Mouse (Mus musculus) T-helper 17 cell (primary cell): ENCODE measurements at regions not wholly inside any gene's neighbourhood (a gene's known extent, or its start where the extent isn't known, plus 50 kb on each side); places are given as distances from the start of the nearest gene placed in this dataset.

Experiments used
- in situ Hi-C, 2 experiments: fragments of 300-600 bp; cut with MboI, MseI; formaldehyde crosslinking; loops; 1 replicate in 1 of 2; 2 replicates in 1 of 2; pipeline ENCODE4 v1.15.1; 2025; ENCODE audit warnings: high pct_unique_total_duplicates in 2 of 2

DNA sequence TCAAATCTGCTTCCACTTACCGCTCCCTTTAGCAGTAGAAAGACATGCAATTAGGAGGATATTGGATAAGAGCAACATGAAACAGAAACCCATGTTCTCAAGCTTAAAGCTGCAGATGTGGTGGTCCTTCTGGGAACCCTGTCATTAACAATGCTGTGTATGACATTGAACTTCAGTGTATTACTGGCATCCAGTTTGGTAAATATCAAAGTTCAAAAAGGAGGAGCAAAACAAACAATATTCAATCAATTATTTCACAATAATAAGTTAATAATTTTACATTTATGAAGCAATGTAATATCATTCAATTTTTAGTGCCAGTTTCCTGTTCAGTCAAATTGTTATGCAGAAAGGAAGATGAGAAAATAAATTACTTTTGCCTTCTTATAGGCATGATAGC is 160.3 kb upstream of the Cfhr2 start:
- in situ Hi-C loops: no loop called here

DNA sequence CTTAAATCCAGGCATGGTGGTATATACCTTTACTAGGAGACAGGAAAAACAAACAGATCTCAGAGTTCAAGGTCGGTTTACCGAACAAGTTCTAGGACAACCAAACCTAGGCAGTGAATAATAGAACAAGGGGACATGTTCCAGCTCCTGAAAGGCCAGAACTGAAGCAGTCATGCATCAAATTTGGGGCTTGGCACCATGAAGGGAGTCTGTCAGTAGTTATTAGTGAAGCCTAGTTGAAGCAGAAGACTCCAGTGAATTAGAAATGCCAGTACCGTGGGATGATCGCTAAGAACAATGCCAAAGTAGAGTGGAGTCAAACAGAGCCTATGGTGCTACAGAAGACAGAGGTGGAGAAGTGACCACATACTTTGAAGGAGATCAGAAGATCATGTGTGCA is 127.5 kb upstream of the Cfhr2 start:
- in situ Hi-C loops: no loop called here

DNA sequence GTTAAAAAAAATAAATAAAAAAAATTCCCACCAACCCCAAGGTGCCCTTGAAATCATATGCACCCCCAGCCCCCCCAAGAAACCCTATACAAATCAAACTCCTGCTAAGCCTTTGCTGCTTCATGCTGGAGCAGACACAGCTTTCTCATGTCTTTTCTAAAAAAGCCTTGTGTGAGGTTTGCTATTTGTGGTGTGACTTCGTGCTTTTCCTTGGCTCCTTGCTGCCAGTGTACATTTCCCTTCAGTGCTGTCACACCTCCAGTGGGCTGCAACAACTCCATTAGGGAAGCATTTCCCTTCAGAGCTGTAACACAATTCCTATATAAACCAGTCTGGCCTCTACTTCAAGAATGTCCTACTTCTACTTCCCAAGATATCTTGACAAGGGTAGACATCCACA is 93.3 kb upstream of the Cfhr2 start:
- in situ Hi-C loops: no loop called here

DNA sequence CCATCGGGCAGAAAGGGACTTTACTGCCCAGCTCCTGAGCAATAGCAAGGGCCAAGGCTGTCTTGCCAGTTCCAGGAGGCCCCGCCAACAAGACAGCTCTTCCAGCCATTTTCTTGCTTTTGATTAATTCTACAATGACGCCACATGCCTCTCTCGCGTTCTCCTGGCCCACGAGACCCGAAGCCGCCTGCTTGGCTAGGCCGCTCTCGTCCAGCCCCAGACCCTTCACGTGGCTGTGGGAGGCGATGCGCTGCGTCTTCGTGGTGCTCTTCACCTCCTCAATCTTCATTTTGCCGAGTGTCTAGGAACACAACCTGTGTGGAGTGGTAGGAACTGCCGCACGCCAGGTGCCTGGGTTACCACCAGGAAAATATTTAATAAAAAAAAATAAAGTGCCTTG is 70.8 kb upstream of the Cfhr2 start:
- in situ Hi-C loops: loop anchor here in 1 of 2 experiments (10.0 kb wide), 1 partner anchor 55 kb away; no protein-coding TSS in a partner anchor
